Mouse (Mus musculus) thymus, adult 2 months (tissue): Measurements from ENCODE around the gene Sympk.

Source experiments
- CTCF ChIP-seq: fragments of 200-500 bp; IDR thresholded peaks from 2 replicates; pipeline ENCODE4 v1.5.1; 2012; ENCODE audit warnings: mild to moderate bottlenecking, control low read depth, low read length, moderate library complexity, borderline replicate concordance; ENCODE audit not compliant: control insufficient read depth, poor library complexity, insufficient read depth; ENCODE audit errors: extremely low read depth
- POLR2A ChIP-seq: fragments of 200-500 bp; IDR thresholded peaks from 2 replicates; pipeline ENCODE4 v1.6.1; 2012; ENCODE audit warnings: mild to moderate bottlenecking, low read length, control low read depth, moderate library complexity; ENCODE audit not compliant: control insufficient read depth, poor library complexity, insufficient read depth; ENCODE audit errors: extremely low read depth

DNA sequence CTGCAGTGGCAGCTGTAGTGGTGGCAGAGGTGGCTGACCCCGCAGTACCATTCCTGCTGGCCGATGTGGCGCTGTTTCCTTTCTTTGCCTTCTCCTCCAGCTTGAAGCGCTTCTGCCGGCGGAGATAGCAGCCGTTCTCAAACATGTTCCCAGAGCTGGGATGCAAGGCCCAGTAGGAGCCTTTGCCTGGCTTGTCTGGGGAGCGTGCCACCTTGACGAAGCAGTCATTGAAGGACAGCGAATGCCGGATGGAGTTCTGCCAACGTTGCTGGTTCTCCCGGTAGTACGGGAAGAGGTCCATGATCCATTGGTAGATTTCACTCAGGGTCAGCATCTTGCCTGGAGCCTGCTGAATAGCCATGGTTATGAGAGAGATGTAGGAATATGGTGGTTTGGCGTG lies 9.7 kb upstream of the Sympk start:
- TF ChIP-seq CTCF (no peak), POLR2A (no peak)
